Mouse (Mus musculus): Measurements from ENCODE around the gene Gab1.
A peak's percentile ranks its signal among the peaks of the same experiment; 100 is the strongest.

The Gab1 gene

DNA sequence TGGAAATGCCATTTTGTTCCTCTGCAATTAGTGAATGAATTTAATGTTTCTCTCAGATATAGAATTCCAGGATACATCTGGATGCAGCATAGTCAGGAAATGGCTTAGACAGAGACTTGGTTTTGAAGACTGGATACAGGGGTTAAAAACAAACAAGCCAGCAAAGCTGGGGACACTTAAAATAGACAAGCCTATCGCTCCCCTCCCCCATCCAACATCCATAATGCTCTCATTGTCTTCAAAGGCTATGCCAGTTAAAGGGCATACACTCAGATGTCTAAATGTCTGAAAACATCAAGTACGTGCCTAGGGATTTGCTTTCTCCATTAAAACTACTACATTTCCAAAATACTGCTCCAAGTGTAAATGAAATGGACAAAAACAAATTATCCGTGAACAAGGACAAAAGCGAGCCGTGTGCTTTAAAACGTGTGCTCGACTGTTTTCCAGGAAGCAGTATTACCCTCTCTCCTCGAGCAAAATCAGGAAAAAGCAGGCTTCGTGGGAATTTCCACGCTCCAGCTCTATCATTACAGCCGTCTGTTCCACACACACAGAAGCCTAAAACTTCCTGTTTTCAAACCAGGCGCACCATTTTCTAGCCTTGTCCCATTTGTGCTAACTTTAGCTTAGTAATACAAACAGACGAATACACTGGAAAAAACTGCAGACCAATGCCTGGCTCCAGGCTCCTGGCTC, 72.4 kb downstream of the Gab1 start:
- no peak for DNase-seq

- DNase-seq, result no peak
Observed at GRCm38 (mm10) chr8:80804066-80804619, 76.2 kb downstream of the Gab1 start.

GRCm38 (mm10) chr8:80798778-80799177, 81.5 kb downstream of the Gab1 start:
- DNase-seq, result no peak

GRCm38 (mm10) chr8:80798198-80798777, 82.0 kb downstream of the Gab1 start:
- no peak for DNase-seq

DNA sequence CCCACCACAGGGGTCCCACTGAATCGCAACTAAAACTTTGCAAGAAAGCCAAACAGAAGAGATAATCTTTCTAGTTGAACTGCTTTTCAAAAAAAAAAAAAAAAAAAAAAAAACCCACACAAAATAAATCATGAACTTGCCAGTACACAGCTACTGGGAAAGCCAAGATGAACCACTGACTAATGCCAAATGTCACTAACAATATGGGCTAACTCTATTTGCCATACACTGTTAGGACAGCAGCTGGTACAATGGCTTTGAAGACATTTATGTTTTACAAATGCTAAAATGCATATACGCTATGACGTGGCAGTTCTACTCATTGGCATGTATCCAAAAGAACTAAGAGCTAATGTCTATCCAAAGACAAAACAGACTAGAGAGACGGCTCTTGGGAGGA, 84.2 kb downstream of the Gab1 start:
- no peak for DNase-seq

- peak in 1 of 2 experiments; percentile 32 for DNase-seq
Observed at GRCm38 (mm10) chr8:80794585-80795509, 85.5 kb downstream of the Gab1 start.

GRCm38 (mm10) chr8:80793791-80794515, 86.4 kb downstream of the Gab1 start:
- no peak for DNase-seq

- no peak for DNase-seq
Observed at GRCm38 (mm10) chr8:80792214-80792613, 88.1 kb downstream of the Gab1 start.

GRCm38 (mm10) chr8:80789324-80789723, 91.0 kb downstream of the Gab1 start:
- no peak for DNase-seq

DNA sequence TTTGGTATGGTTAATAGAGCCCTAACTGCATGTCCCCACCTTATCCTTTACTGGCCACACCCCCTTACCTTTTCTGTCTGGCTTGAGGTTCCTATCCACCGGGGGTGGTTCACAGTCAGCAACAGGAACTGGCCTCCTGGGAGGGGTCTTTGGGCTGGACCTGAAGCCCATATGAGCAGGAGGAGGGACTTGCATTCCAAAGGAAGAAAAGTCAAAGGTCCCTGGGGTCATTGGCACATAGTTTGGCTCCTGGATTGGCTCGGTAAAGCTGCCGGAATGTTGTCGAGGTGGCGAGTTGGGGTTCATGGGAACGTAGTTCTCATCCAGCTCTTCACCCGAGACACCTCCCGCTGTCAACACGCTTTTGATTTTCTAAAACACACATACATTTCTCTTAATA, 95.8 kb downstream of the Gab1 start:
- no peak for DNase-seq

DNA sequence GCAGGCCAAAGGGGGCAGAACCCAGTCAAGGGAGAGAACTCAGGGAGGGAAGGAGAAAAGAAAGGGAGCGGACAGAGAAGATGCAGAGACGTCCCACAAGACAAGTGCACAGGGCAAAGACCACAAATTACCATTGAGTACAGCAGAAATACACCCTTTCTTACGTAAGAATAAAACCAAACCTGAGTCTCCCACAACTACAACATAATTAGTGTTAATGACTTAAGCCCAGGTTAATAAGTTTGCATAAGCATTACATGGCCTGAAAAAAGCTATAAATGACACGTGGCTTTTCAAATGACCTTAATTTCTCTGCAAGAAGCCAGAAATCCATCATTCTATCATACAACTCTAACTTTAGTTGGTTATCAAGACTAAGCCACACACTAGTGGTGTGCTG, 97.0 kb downstream of the Gab1 start:
- no peak for DNase-seq

DNA sequence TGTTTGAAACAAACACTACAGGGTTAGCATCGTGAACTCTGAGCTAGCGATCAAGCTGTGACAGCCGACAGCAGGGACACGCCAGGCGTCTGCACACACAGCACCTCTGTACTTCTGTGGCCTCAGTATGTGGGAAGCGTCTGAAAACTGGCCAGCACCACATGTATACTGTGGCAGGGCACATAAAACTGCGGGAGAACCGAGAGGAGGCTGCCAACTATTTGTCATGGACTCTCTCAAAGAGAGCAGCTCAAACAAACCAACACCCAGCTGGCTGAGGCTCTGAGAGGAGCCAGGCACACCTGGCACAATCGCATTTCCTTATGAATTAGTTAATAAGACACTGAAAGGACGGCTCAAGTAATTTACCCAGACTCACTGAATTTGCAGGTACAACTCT, 99.0 kb downstream of the Gab1 start:
- DNase-seq, result no peak

DNA sequence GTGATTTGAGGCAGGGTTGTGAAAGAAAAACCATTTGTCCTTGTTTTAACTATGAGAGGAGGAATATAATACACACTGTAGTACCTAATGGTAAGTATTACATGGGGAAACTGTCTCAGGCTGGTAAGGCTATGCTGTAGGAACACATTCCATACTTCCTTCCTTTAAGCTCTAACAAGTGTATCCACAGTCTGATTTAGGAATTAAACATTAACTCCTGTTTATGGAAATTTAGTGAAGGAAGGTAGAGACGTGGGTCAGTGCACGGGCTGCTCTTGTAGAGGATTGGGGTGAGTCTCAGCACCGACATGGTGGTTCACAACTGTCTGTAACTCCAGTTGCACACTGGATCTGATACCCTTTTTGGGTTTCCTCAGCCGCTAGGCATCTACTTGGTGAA, 100.0 kb downstream of the Gab1 start:
- no peak for DNase-seq

- no peak for DNase-seq
Observed at GRCm38 (mm10) chr8:80776436-80776835, 103.9 kb downstream of the Gab1 start.

- peak in 1 of 2 experiments; percentile 17 for DNase-seq
Observed at GRCm38 (mm10) chr8:80772732-80773460, 107.4 kb downstream of the Gab1 start.

- DNase-seq, result no peak
Observed at GRCm38 (mm10) chr8:80768451-80768850, 111.9 kb downstream of the Gab1 start.

GRCm38 (mm10) chr8:80753017-80753715, 127.2 kb downstream of the Gab1 start:
- DNase-seq, result peak; percentile 82 to 90

DNA sequence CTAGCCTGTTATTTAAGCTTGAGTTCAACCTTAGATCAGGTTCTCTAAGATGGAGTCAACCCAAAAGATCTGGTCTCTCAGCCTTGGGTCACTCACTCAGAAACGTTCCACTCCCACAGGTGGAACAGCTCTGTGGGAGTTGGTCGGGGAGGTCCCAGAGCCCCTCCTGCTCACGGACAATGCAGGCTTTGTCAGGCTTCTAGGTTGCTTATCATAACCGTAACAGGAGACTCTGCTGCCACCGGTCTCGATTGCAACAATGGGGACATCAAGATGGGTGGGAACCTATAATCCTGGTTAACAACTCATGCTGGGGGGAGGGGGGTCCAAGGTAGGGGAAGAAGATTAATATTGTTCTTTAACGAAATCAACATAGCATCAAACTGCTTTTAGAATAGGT, 127.9 kb downstream of the Gab1 start:
- DNase-seq, result no peak

- no peak for DNase-seq
Observed at GRCm38 (mm10) chr8:80749091-80749490, 131.2 kb downstream of the Gab1 start.

DNA sequence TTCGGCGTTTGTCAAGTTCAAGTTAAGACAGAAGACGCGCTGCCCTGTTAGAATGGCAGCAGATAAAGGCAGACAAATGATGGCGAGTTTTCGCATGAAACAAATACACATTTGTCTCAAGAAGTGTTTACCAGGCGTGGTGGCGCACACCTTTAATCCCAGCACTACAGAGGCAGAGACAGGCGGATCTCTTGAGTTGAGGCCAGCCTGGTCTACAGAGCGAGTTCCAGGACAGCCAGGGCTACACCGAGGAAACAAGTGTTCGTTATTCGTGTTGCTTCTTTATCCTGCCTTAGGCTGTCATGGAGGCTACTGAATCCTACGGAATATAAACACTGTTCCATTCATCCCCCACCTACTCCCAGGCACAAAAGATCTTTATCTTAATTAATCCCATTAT, 140.4 kb downstream of the Gab1 start:
- DNase-seq, result no peak

Measured in cerebellum, postnatal 25 days (tissue).